Mouse (Mus musculus): ENCODE results near the gene Pabpc1l.

The Pabpc1l gene

DNA sequence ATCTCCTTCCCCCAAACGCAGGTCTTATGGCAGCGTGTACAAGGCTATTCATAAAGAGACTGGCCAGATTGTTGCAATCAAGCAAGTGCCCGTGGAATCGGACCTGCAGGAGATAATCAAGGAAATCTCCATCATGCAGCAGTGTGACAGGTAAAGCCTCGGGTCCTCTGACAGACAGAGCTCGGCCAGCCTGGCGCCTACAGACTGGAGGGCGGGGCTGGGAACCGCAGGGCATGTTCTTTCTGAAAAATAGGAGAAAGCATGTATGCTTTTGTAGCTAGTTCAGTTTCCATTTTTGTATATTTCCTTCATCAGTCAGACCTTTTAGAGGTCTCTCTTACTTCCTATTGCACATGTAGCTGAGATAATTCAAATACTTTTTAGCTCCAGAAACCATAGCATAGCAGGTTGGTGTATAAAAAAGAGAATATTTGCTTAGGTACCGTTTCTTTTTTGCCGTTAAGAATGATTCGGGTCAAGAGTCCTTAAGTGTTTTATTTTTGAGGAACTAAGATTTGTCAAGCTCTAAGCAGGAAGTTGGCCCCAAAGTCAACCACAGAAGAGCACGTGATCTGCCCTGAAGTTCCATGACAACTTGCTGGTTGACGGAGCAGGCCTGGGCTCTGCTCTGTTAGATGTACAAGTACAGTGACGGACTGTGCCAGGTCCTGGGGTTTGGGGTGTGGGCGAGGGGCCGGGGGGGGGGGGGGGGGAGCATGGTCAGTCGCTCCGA, 58.5 kb downstream of the Pabpc1l start:
- no peak for DNase-seq (ENCODE audit: low read depth, low spot score)

DNA sequence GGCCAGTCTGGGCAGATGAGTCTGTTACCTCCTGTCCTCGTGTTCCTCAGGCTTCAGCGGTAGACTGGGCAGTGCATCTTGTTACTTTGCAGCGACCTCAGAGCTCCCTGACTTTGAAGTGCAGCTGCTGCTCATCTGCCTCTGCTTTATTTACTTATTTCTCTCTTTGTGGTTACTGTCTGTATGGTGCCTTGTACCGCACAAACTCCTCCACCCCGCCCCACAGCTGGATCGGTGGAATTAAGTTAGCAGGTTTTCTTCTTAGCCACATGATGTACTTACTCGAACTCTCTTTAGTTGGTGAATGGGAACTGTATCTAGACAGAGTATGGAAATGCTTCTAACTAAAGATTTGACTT, 59.1 kb downstream of the Pabpc1l start:
- no peak for DNase-seq (ENCODE audit: low read depth, low spot score)

DNA sequence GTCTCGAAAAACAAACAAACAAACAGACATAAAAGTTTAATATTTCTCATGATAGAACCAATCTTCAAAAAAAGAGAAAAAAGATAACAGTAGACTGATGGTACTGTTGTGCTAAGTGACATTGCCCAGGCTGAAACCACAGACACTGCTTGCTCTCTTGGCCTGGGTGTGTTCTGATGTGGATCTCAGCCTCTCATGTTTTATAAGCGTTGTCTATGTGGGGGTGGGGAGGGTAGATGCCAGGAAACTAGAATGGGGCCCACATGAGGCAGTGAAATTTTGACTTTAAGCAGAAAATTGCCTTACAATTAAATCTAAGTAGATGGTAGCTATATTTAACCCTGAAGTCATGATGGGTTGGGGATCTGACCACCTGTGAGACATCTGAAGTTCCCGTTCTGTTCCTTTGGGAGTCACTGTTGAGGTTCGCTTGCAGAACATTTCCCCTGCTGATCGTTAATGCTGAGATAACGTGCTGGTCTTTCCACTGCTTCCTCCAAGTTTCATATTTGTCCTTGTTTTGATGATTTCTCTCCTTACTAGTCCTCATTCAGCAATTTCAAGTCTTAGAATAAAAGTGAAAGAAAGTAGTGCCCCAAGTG, 62.3 kb downstream of the Pabpc1l start:
- DNase-seq (ENCODE audit: low read depth, low spot score): no peak

DNA sequence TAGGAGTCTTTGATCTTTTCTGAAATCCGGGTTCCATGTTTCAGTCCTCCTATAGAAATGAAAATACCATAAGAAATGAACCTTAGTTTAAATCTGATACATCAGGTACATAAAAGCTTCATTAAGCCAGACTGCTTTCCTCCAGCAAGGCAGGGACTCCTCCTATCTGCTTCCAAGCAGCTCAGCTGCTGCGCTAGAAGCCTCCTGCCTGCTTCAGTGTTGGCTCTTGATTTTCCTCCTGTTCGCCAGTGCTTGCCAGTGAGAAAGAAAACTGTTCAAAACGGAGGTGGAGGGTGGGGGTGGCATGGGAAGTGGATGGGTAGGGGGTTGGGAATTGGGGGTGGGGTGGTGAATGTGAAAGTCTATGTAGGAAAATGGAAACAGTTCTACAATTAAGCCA, 64.3 kb downstream of the Pabpc1l start:
- DNase-seq (ENCODE audit: low read depth, low spot score): no peak

DNA sequence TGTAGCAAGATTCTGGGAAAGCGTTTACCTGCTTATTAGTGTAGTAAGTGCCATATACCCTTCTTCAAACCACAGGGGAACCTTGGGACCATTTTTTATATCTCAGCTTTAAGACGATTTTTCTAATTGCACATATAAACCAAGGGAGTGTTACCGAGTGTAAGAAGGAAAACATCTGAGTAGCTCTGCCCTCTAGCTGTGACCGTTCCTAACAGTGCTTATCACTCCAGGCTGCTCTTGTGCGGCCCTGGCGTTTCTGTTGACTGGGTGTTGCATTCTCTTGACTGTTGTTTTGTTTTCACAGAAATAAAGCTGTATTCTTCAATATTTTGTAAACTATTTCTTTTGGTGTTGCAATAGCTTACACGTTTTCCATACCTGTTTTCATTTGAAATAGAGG, 68.9 kb downstream of the Pabpc1l start:
- DNase-seq (ENCODE audit: low read depth, low spot score): no peak

DNA sequence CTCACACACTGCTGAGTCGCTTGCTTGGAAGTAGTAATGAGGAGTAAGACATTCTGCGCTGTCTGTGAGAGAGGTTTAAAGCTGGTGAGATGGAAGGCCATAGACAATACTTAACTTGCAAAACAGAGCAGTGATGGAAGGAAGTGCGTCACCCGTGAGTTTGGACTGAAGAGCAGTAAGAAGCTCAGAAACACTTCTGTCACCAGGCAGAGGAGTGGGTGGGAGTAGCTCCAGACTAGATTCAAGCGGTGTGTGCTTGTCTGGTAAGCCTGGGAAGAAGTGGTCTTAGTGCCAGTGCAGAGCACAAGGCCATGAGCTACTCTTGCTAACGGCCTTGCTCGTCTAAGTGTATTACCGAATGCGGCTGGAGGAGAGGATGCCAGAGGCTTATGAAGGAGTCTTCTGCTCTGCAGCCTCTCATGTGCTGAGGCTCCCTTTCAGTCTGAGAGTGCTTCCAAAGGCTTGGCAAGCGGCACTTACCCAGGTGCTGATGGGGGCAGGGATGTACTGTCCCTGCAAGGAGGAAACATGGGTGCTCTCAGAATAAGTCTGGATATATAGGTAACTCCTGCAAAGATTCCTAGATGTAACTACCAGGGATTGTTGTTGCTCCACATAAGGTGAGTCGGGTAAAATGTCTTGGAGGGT, 73.5 kb downstream of the Pabpc1l start:
- no peak for DNase-seq (ENCODE audit: low read depth, low spot score)

Data from embryo, embryonic 11.5 days (tissue).